Mouse (Mus musculus) lung, embryonic 15.5 days (tissue): Measurements from ENCODE around the gene Ppargc1a. TPM values are rescaled to one million over a fixed set of nuclear protein-coding genes. Genes with fewer than 3 reads are reported as not detected.

Experiments
- ATAC-seq: fragments of 200-750 bp; cut with Nextera tagmentation; 2 replicates; pipeline ENCODE4 v1.8.0; 2017; ENCODE audit warnings: moderate number of reproducible peaks, borderline replicate concordance; ENCODE audit not compliant: low FRiP score, low TSS enrichment; ENCODE audit errors: extremely low read depth
- H3K27ac ChIP-seq: fragments of 300-500 bp; sonication (generic); 2 replicates; pipeline ENCODE4 v1.5.1; 2015; ENCODE audit warnings: moderate library complexity, mild to moderate bottlenecking, inconsistent platforms
- H3K27me3 ChIP-seq: fragments of 300-500 bp; sonication (generic); 2 replicates; pipeline ENCODE4 v1.6.1; 2015; ENCODE audit warnings: inconsistent platforms
- H3K36me3 ChIP-seq: fragments of 300-500 bp; sonication (generic); 2 replicates; pipeline ENCODE4 v1.6.1; 2015; ENCODE audit warnings: inconsistent platforms
- H3K4me1 ChIP-seq: fragments of 300-500 bp; sonication (generic); 2 replicates; pipeline ENCODE4 v1.6.1; 2015; ENCODE audit warnings: inconsistent platforms
- H3K4me2 ChIP-seq: fragments of 300-500 bp; sonication (generic); 2 replicates; pipeline ENCODE4 v1.6.1; 2015; ENCODE audit warnings: inconsistent platforms, mild to moderate bottlenecking, moderate library complexity
- H3K4me3 ChIP-seq: fragments of 300-500 bp; sonication (generic); 2 replicates; pipeline ENCODE4 v1.5.1; 2015; ENCODE audit warnings: mild to moderate bottlenecking, inconsistent platforms
- H3K9ac ChIP-seq: fragments of 300-500 bp; sonication (generic); 2 replicates; pipeline ENCODE4 v1.6.1; 2015; ENCODE audit warnings: inconsistent platforms
- H3K9me3 ChIP-seq: fragments of 300-500 bp; sonication (generic); 2 replicates; pipeline ENCODE4 v1.6.1; 2016; ENCODE audit warnings: inconsistent platforms
- whole genome bisulfite sequencing: fragments of 180-500 bp; shearing (Covaris S2); methylation state at CpG from one replicate; pipeline ENCODE4 v1.1.7; 2015; 5-methylcytosine and 5-hydroxymethylcytosine counted together
- polyA plus RNA-seq: library from polyadenylated mRNA; unstranded; fragments of >200 nt; fragmentation: Nextera tagmentation; extraction: Ambion mirVana; gene quantifications from 2 replicates; pipeline ENCODE4 v1.2.1, GENCODE M21; 2015

Ppargc1a gene
- polyA plus RNA-seq, 1 experiment from 2014 or later = 6.5 TPM

DNA sequence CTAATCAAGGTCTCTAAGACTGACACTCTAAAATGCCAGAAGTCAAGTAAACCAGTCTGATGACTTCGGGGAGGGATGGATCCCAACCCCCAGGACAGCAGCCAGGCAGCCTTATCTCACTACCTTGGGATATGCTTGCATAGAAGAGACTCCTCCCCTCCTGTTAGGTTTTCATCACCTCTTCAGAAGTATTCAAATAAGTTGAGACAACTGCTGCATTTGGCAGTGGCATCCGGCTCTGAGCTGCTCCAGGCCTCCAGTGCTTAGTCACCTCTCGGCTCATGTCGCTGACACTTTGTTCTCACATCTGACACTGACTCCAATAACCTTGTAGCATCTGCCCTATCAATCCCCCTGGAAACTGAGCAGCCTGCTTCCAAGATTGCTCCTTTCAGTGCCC, 127.8 kb downstream of the Ppargc1a start:
- ATAC-seq = no peak
- Histone ChIP-seq H3K4me2 (no peak overlapping the region), H3K27me3 (no peaks in the 10 kb centered on the region), H3K36me3 (no peaks in the 10 kb centered on the region), H3K4me1 (no peaks in the 10 kb centered on the region), H3K9me3 (no peaks in the 10 kb centered on the region), H3K9ac (no peak overlapping the region), H3K27ac (no peak overlapping the region), H3K4me3 (no peak overlapping the region)
- WGBS = 5% methylated on average over 4 of the region's 4 CpGs

DNA sequence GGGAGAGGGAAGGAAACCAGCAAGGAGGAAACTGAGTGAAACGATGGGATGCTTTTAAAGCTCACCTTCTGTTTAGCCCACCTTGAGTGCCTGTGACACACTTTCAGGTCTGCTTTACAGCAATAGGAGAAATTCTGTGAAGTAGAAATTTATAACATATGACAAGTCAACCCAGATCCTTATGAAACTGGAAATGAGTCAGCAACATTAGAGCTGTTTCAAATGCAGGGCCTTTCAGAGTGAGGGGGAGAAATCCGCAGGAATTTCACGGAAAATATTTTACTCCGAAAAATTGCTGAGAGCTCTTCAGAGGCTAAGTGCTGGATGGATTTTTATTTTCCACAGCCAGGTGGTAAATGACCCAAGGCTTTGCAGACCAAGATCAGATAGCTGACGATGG, 133.6 kb downstream of the Ppargc1a start:
- no peak overlapping the region for H3K9ac ChIP-seq

DNA sequence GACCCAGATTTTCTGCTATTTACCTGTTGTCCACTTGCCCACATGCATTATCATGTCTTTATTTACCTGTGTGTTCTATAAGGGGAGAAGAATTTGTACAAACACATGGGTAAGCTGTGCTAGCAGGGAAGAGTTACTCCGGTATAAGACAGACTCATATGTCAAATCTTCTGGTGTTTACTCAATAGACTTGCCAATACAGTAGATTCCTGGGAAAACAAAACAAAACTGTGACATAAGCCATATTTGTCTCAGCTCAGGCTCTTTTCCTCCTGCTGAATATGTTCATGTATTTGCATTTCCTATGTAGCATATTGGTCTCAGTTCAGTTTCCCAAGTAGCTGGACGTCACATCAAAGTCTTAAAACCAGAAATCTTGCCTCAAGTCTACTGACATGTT, 135.0 kb downstream of the Ppargc1a start:
- H3K9me3 ChIP-seq = no peaks in the 10 kb centered on the region
- no peaks in the 10 kb centered on the region for H3K4me1 ChIP-seq
- no peak overlapping the region for H3K9ac ChIP-seq
- H3K36me3 ChIP-seq = no peaks in the 10 kb centered on the region
- ATAC-seq = no peak
- H3K27me3 ChIP-seq = no peaks in the 10 kb centered on the region
- H3K27ac ChIP-seq = no peak overlapping the region
- no peak overlapping the region for H3K4me2 ChIP-seq
- WGBS = 66% methylated on average over 2 of the region's 2 CpGs
- no peak overlapping the region for H3K4me3 ChIP-seq

More for the DNA sequence above, 133.6 kb downstream of the Ppargc1a start:
- 58% methylated on average over 5 of the region's 5 CpGs for WGBS
- ATAC-seq = no peak
- no peak overlapping the region for H3K27ac ChIP-seq
- no peak overlapping the region for H3K4me3 ChIP-seq
- H3K27me3 ChIP-seq = no peaks in the 10 kb centered on the region
- H3K9me3 ChIP-seq = no peaks in the 10 kb centered on the region
- H3K36me3 ChIP-seq = no peaks in the 10 kb centered on the region
- H3K4me2 ChIP-seq = no peak overlapping the region
- H3K4me1 ChIP-seq = no peaks in the 10 kb centered on the region

DNA sequence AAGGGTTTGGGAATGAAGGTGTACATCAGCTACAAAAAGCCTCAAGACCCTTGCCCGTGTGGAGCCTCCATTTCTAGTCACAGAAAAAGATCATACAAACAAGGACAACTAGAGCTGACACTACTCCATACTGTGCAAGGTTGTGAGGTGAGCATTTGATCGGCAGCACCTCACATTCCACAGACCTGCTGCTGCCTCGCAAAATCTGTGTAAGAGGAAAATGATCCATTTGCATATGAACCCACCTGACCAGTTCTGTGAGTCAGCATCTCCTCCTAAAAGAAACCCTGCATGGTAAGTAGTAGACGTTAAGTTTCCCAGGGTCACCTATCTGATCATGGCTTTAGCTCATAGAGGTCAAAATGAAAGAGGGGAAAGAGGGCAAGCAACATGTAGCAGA, 135.5 kb downstream of the Ppargc1a start:
- Histone ChIP-seq H3K9ac (no peak overlapping the region), H3K4me1 (no peaks in the 10 kb centered on the region), H3K4me3 (no peak overlapping the region), H3K36me3 (no peaks in the 10 kb centered on the region), H3K27me3 (no peaks in the 10 kb centered on the region), H3K9me3 (no peaks in the 10 kb centered on the region), H3K4me2 (no peak overlapping the region), H3K27ac (no peak overlapping the region)
- ATAC-seq = no peak; the same call in 1 of the 2 replicates
- WGBS = 51% methylated on average over 4 of the region's 4 CpGs

DNA sequence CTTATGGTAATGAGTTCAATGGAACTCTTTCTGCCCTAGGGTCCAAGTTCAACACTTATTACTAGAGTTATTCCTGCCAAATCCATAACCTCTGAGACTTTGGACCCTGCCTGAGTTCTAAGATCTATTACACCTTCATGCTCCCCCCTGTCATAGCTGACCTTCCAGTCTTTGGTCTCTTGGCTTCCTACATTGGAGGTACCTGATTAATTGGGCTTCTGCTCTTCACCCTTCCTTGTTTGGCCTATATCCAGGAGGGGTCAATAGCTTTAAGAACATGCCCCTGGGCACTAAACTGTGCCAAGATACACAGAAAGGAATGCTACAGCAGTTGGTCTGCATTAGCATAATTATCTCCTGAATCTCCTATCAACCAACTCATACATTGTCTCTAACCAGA, 141.1 kb downstream of the Ppargc1a start:
- H3K4me3 ChIP-seq = no peak overlapping the region
- no peak for ATAC-seq

DNA sequence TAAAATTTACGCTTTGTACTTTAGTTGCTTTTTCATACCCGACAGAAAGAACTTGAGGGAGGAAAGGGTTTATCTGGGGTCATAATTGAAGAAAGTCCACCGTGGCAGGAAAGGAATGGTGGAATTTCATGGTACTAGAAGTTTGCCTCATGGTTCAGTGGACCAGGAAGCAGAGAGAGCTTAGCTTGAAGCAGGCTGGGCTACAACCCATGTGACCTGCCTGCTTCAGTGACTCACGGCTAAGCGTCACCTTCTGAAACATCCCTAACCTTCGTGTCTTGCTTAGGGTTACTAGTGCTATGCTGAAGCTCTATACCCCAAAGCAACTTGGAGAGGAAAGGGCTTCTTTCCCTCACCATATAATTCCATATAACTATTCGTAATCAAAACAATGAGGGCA, 151.1 kb downstream of the Ppargc1a start:
- 77% methylated on average over 7 of the region's 7 CpGs for whole genome bisulfite sequencing
- Histone ChIP-seq H3K9me3 (no peaks in the 10 kb centered on the region), H3K4me2 (no peak overlapping the region), H3K9ac (no peak overlapping the region), H3K4me1 (no peaks in the 10 kb centered on the region), H3K27me3 (no peaks in the 10 kb centered on the region), H3K4me3 (no peak overlapping the region), H3K27ac (no peak overlapping the region), H3K36me3 (no peaks in the 10 kb centered on the region)
- no peak for ATAC-seq

More for the DNA sequence above, 141.1 kb downstream of the Ppargc1a start:
- no peak overlapping the region for H3K4me2 ChIP-seq
- no peaks in the 10 kb centered on the region for H3K9me3 ChIP-seq
- H3K36me3 ChIP-seq = no peaks in the 10 kb centered on the region
- no peak overlapping the region for H3K27ac ChIP-seq
- no peaks in the 10 kb centered on the region for H3K27me3 ChIP-seq
- no peak overlapping the region for H3K9ac ChIP-seq
- no peaks in the 10 kb centered on the region for H3K4me1 ChIP-seq

DNA sequence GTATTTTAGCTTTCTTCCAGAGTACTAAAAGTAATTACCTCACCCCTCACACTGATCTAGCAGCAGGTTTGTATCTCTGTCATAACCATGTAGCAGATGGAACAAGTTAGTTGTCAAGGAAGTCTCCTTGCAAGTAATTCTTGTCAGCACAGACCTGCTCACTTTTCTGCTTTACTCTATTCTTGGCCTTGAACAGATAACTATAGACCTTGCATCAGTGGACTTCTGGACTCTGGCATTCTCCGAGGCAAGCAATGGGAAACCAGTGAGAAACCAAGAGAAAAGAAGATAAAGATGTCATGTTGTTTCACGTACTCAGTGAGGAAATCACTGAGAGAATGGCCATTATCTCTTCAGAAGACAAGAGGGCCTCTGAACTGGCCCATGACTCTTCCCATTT, 152.1 kb downstream of the Ppargc1a start:
- Histone ChIP-seq H3K9me3 (no peaks in the 10 kb centered on the region), H3K4me2 (no peak overlapping the region), H3K9ac (no peak overlapping the region), H3K27me3 (no peaks in the 10 kb centered on the region), H3K27ac (no peak overlapping the region), H3K4me3 (no peak overlapping the region), H3K36me3 (no peaks in the 10 kb centered on the region), H3K4me1 (no peaks in the 10 kb centered on the region)
- 59% methylated on average over 2 of the region's 2 CpGs for WGBS
- ATAC-seq = no peak

DNA sequence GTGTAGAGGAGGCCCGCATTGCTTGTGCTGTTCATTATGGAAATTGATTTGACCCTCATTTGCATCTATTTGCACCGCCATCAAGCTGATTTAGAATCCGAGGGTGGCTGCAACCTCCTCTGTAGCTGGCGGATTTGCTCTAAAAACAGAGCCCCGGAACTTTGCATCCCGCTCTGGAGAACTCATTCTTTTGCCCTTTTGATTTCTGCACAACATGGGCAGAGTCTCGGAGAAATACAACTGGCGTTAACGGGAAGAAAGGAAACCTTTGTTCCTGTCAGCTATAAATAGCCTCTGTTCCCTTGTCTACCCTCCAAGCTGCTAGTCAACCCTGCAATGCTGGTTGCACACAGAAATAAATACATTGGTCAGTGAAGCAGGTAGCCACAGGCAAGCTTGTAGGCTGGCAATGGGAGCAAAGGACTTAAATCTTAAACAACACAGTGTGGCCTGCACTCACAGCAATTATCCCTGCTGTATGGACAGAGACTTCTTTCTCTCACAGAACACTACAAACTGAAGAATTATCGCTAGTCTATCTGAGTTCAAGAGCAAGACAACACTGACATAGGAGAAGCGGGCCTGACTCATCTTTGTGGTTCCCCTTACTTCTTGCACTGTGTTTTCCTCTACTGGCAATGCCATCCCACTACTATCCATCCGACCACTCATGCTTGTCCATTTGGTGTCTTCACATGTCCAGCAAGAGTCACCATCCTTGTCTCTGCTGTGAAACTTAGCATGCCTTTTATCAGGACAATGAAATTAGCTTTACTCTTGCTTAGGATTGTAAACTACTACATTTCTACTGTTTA, 155.0 kb downstream of the Ppargc1a start:
- H3K4me2 ChIP-seq = no peak overlapping the region
- no peak overlapping the region for H3K27ac ChIP-seq
- H3K27me3 ChIP-seq = no peaks in the 10 kb centered on the region
- no peaks in the 10 kb centered on the region for H3K4me1 ChIP-seq
- H3K9ac ChIP-seq = no peak overlapping the region
- H3K36me3 ChIP-seq = no peaks in the 10 kb centered on the region
- WGBS = 56% methylated on average over 12 of the region's 12 CpGs
- H3K9me3 ChIP-seq = no peaks in the 10 kb centered on the region
- no peak for ATAC-seq
- H3K4me3 ChIP-seq = no peak overlapping the region

DNA sequence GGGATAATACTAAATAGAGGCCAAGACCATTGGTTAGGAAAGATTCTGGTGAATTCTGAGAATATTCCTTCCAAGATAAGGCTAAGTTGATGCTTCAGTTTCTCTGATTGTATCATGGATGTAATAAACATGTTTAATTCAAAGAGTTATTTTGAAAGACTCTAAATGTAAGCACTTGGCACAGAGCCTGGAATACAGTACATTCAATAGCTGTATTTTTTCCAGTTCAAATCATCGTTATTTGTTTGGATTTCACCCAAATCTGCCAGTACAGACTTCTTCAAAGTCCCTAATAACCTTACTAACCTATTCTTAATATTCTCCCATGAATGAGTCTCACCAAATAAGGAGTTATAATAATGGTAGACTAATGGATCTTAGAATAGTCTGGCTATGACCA, 157.5 kb downstream of the Ppargc1a start:
- H3K27me3 ChIP-seq = no peaks in the 10 kb centered on the region
- ATAC-seq = no peak
- 50% methylated on average over 1 of the region's 1 CpGs for WGBS
- H3K4me1 ChIP-seq = no peaks in the 10 kb centered on the region
- H3K9ac ChIP-seq = no peak overlapping the region
- no peak overlapping the region for H3K4me2 ChIP-seq
- H3K4me3 ChIP-seq = no peak overlapping the region
- no peak overlapping the region for H3K27ac ChIP-seq
- no peaks in the 10 kb centered on the region for H3K36me3 ChIP-seq
- no peaks in the 10 kb centered on the region for H3K9me3 ChIP-seq

DNA sequence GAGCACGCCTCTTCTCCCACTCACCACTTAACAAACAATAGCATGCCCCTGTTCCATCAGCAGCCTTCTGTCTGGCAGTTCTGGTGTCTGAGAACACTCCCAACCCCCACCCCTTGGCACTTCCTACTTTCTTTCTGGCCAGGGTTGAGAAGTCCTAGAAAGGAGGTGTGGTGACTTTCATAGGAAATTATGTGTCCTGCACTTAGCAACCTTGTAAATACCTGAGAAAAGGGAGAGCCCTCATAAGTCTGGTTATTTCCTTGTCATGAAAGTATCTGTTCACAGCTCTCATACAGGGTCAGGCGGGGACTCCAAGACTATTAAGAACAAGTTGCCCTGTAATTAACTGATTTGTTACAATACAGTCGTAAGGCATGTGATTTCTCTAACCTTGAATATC, 161.1 kb downstream of the Ppargc1a start:
- Histone ChIP-seq H3K4me2 (no peak overlapping the region), H3K9ac (no peak overlapping the region), H3K36me3 (no peaks in the 10 kb centered on the region), H3K4me1 (no peaks in the 10 kb centered on the region), H3K4me3 (no peak overlapping the region), H3K9me3 (no peaks in the 10 kb centered on the region), H3K27me3 (no peaks in the 10 kb centered on the region), H3K27ac (no peak overlapping the region)
- WGBS = 58% methylated on average over 3 of the region's 3 CpGs
- ATAC-seq = no peak
